Mouse (Mus musculus) E14TG2a.4 (cell line): ENCODE measurements around the gene Hs6st1.

Experiments used
- CTCF ChIP-seq: conservative IDR thresholded peaks from 2 replicates; pipeline ENCODE4 v1.5.1; 2014; ENCODE audit warnings: low read length
- NANOG ChIP-seq: IDR thresholded peaks from 2 replicates; pipeline ENCODE4 v1.6.1; 2014; ENCODE audit warnings: borderline replicate concordance, low read length, mixed read lengths
- POU5F1 ChIP-seq: IDR thresholded peaks from 2 replicates; pipeline ENCODE4 v1.6.1; 2014; ENCODE audit warnings: low read length, borderline replicate concordance

DNA sequence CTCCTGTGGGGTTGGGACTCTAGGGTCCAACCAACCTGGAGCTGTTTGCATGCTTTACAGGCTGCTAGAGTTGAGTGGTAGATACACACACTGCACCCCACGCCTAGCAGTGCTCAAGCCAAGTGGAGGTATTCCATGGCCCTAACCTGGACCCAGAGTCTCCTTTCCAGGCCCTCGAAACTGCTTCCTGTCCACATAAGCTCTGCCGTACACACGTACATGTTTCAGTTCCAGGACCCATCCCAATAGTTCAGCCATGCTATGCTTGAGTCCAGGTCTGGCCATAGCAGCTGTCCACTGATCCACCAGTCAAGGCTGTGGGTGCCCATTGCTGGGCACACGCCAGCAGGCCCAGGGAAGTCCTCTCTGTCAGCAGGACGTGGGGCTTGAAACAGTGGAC lies 2.0 kb downstream of the Hs6st1 start:
- no peak for TF ChIP-seq CTCF
- no peak for TF ChIP-seq NANOG
- TF ChIP-seq POU5F1, result no peak
